Mouse (Mus musculus) heart, embryonic 10.5 days (tissue): ENCODE measurements around the gene Celf2. TPM values are rescaled to one million over a fixed set of nuclear protein-coding genes. Genes with fewer than 3 reads are reported as not detected.
A peak's percentile ranks its signal among the peaks of the same experiment; 100 is the strongest.
"Not testable (repeated sequence)": the region's sequence is repeated elsewhere in the genome, so short reads cannot be mapped to it uniquely, and the experiment has no call there.

Experiments
- DNase-seq: peaks from one replicate; pipeline ENCODE4 v3.0.0-alpha.2; 2017; ENCODE audit warnings: low spot score
- H3K27ac ChIP-seq: fragments of 300-500 bp; sonication (generic); 2 replicates; pipeline ENCODE4 v1.5.1; 2016; ENCODE audit warnings: mild to moderate bottlenecking
- H3K27me3 ChIP-seq: fragments of 300-500 bp; sonication (generic); 2 replicates; pipeline ENCODE4 v1.6.1; 2016; ENCODE audit warnings: mild to moderate bottlenecking; ENCODE audit not compliant: poor library complexity, insufficient read depth, severe bottlenecking
- H3K36me3 ChIP-seq: fragments of 300-500 bp; sonication (generic); 2 replicates; pipeline ENCODE4 v1.6.1; 2016; ENCODE audit warnings: mild to moderate bottlenecking, moderate library complexity
- H3K4me1 ChIP-seq: fragments of 300-500 bp; sonication (generic); 2 replicates; pipeline ENCODE4 v1.6.1; 2016; ENCODE audit warnings: mild to moderate bottlenecking
- H3K4me3 ChIP-seq: fragments of 300-500 bp; sonication (generic); 2 replicates; pipeline ENCODE4 v1.5.1; 2016; ENCODE audit warnings: mild to moderate bottlenecking, moderate library complexity
- H3K9me3 ChIP-seq: fragments of 300-500 bp; sonication (generic); 2 replicates; pipeline ENCODE4 v1.6.1; 2016; ENCODE audit warnings: mild to moderate bottlenecking, moderate library complexity
- WGBS: fragments of 180-500 bp; shearing (Covaris S2); methylation state at CpG from one replicate; pipeline ENCODE4 v1.1.7; 2016; 5-methylcytosine and 5-hydroxymethylcytosine counted together
- polyA plus RNA-seq: library from polyadenylated mRNA; unstranded; fragments of >200 nt; fragmentation: Nextera tagmentation; extraction: Ambion mirVana; gene quantifications from 2 replicates; pipeline ENCODE4 v1.2.1, GENCODE M21; 2016

Celf2 gene
- polyA plus RNA-seq = 38.2 and 53.8 TPM in 2 replicates

- not testable (repeated sequence) for H3K4me1 ChIP-seq, H3K9me3 ChIP-seq, H3K27ac ChIP-seq, H3K27me3 ChIP-seq, DNase-seq, H3K36me3 ChIP-seq, H3K4me3 ChIP-seq
- WGBS = 85% methylated on average over 9 of the region's 9 CpGs
Observed at GRCm38 (mm10) chr2:7509463-7509862, at the start of gene Celf2. Gene Celf2, minus strand, starts transcription at chr2:7509563.

- WGBS = 79% methylated on average over 4 of the region's 4 CpGs
- no peak overlapping the region for H3K4me3 ChIP-seq
Observed at GRCm38 (mm10) chr2:7555144-7555892, 46.0 kb upstream of the Celf2 start.

GRCm38 (mm10) chr2:7554601-7555000, 45.2 kb upstream of the Celf2 start:
- WGBS = 61% methylated on average over 1 of the region's 1 CpGs
- no peaks in the 10 kb centered on the region for H3K36me3 ChIP-seq
- DNase-seq = no peak
- H3K9me3 ChIP-seq = no peaks in the 10 kb centered on the region
- no peaks in the 10 kb centered on the region for H3K27me3 ChIP-seq
- H3K4me1 ChIP-seq = no peaks in the 10 kb centered on the region
- no peak overlapping the region for H3K4me3 ChIP-seq
- no peak overlapping the region for H3K27ac ChIP-seq

More at GRCm38 (mm10) chr2:7555144-7555892, 46.0 kb upstream of the Celf2 start:
- Histone ChIP-seq H3K36me3 (no peaks in the 10 kb centered on the region), H3K27me3 (no peaks in the 10 kb centered on the region), H3K9me3 (no peaks in the 10 kb centered on the region), H3K4me1 (no peaks in the 10 kb centered on the region), H3K27ac (no peak overlapping the region)
- no peak for DNase-seq

- no peak overlapping the region for H3K27ac ChIP-seq
- no peak for DNase-seq
- 85% methylated on average over 3 of the region's 3 CpGs for WGBS
- H3K4me1 ChIP-seq = peaks cover 6% of the 10 kb centered on the region; the same call in 1 of the 2 replicates
- H3K27me3 ChIP-seq = no peaks in the 10 kb centered on the region
- no peak overlapping the region for H3K4me3 ChIP-seq
- no peaks in the 10 kb centered on the region for H3K9me3 ChIP-seq
- no peaks in the 10 kb centered on the region for H3K36me3 ChIP-seq
Observed at GRCm38 (mm10) chr2:7552887-7553286, 43.5 kb upstream of the Celf2 start.

- DNase-seq = no peak
- Histone ChIP-seq H3K27me3 (no peaks in the 10 kb centered on the region), H3K9me3 (no peaks in the 10 kb centered on the region), H3K4me3 (no peak overlapping the region), H3K4me1 (peaks cover 8% of the 10 kb centered on the region; the same call in 1 of the 2 replicates), H3K27ac (no peak overlapping the region; the same call in 1 of the 2 replicates), H3K36me3 (no peaks in the 10 kb centered on the region)
- WGBS = 63% methylated on average over 4 of the region's 4 CpGs
Observed at GRCm38 (mm10) chr2:7548886-7549285, 39.5 kb upstream of the Celf2 start.

- Histone ChIP-seq H3K36me3 (no peaks in the 10 kb centered on the region), H3K27me3 (no peaks in the 10 kb centered on the region), H3K4me3 (no peak overlapping the region), H3K27ac (no peak overlapping the region), H3K4me1 (no peaks in the 10 kb centered on the region), H3K9me3 (no peaks in the 10 kb centered on the region)
- DNase-seq = no peak
- 59% methylated on average over 5 of the region's 5 CpGs for WGBS
Observed at GRCm38 (mm10) chr2:7534615-7535204, 25.3 kb upstream of the Celf2 start.

- DNase-seq = no peak
- Histone ChIP-seq H3K27me3 (no peaks in the 10 kb centered on the region), H3K36me3 (no peaks in the 10 kb centered on the region), H3K9me3 (no peaks in the 10 kb centered on the region), H3K4me1 (no peaks in the 10 kb centered on the region), H3K4me3 (no peak overlapping the region), H3K27ac (no peak overlapping the region)
- WGBS = 74% methylated on average over 2 of the region's 2 CpGs
Observed at GRCm38 (mm10) chr2:7534195-7534594, 24.8 kb upstream of the Celf2 start.

GRCm38 (mm10) chr2:7531185-7531960, 22.0 kb upstream of the Celf2 start:
- no peak overlapping the region for H3K4me3 ChIP-seq
- no peaks in the 10 kb centered on the region for H3K36me3 ChIP-seq
- 89% methylated on average over 6 of the region's 6 CpGs for WGBS
- H3K4me1 ChIP-seq = peaks cover 4% of the 10 kb centered on the region; the same call in 1 of the 2 replicates
- H3K27me3 ChIP-seq = no peaks in the 10 kb centered on the region
- H3K9me3 ChIP-seq = no peaks in the 10 kb centered on the region
- H3K27ac ChIP-seq = no peak overlapping the region
- DNase-seq = no peak

- no peaks in the 10 kb centered on the region for H3K9me3 ChIP-seq
- no peak overlapping the region for H3K27ac ChIP-seq
- peaks cover 4% of the 10 kb centered on the region; the same call in 1 of the 2 replicates for H3K4me1 ChIP-seq
- 86% methylated on average over 8 of the region's 8 CpGs for WGBS
- DNase-seq = no peak
- no peaks in the 10 kb centered on the region for H3K36me3 ChIP-seq
- H3K27me3 ChIP-seq = no peaks in the 10 kb centered on the region
- H3K4me3 ChIP-seq = no peak overlapping the region
Observed at GRCm38 (mm10) chr2:7530461-7531184, 21.3 kb upstream of the Celf2 start.

- Histone ChIP-seq H3K27me3 (no peaks in the 10 kb centered on the region), H3K9me3 (no peaks in the 10 kb centered on the region), H3K27ac (no peak overlapping the region), H3K4me1 (peaks cover 4% of the 10 kb centered on the region; the same call in 1 of the 2 replicates), H3K4me3 (no peak overlapping the region), H3K36me3 (no peaks in the 10 kb centered on the region)
- no peak for DNase-seq
- WGBS = 76% methylated on average over 5 of the region's 5 CpGs
Observed at GRCm38 (mm10) chr2:7529637-7530036, 20.3 kb upstream of the Celf2 start.

GRCm38 (mm10) chr2:7526696-7527095, 17.3 kb upstream of the Celf2 start:
- no peaks in the 10 kb centered on the region for H3K36me3 ChIP-seq
- H3K27me3 ChIP-seq = no peaks in the 10 kb centered on the region
- peaks cover 4% of the 10 kb centered on the region; the same call in 1 of the 2 replicates for H3K4me1 ChIP-seq
- H3K27ac ChIP-seq = peak overlapping the region; percentile 32; the same call in 1 of the 2 replicates
- WGBS = 42% methylated on average over 6 of the region's 6 CpGs
- no peak for DNase-seq
- H3K4me3 ChIP-seq = no peak overlapping the region
- H3K9me3 ChIP-seq = no peaks in the 10 kb centered on the region

- H3K27me3 ChIP-seq = no peaks in the 10 kb centered on the region
- no peaks in the 10 kb centered on the region for H3K4me1 ChIP-seq
- WGBS = 59% methylated on average over 1 of the region's 1 CpGs
- no peaks in the 10 kb centered on the region for H3K36me3 ChIP-seq
- no peaks in the 10 kb centered on the region for H3K9me3 ChIP-seq
- DNase-seq = no peak
- H3K4me3 ChIP-seq = no peak overlapping the region
- no peak overlapping the region for H3K27ac ChIP-seq
Observed at GRCm38 (mm10) chr2:7519473-7519872, 10.1 kb upstream of the Celf2 start.
